Mouse (Mus musculus) urinary bladder, postnatal 10 days (tissue): Measurements from ENCODE around the gene Hagh.

Experiments
- DNase-seq: peaks from one replicate; pipeline ENCODE4 v3.0.0; 2022; ENCODE audit warnings: low spot score

Hagh gene

GRCm38 (mm10) chr17:24886134-24886931, 46.4 kb downstream of the Hagh start, which contains the start of the genes Nubp2 and Spsb3:
Gene Nubp2, minus strand, starts transcription at chr17:24886349.
Gene Spsb3, plus strand, starts transcription at chr17:24886643.
- DNase-seq, result peak; percentile 93

- DNase-seq, result no peak
Observed at GRCm38 (mm10) chr17:24886932-24887271, 47.0 kb downstream of the Hagh start.

GRCm38 (mm10) chr17:24887291-24888080, 47.5 kb downstream of the Hagh start:
- no peak for DNase-seq

- DNase-seq, result no peak
Observed at GRCm38 (mm10) chr17:24888862-24889261, 48.9 kb downstream of the Hagh start.

GRCm38 (mm10) chr17:24890151-24891092, 50.5 kb downstream of the Hagh start:
- no peak for DNase-seq

GRCm38 (mm10) chr17:24891321-24891720, 51.4 kb downstream of the Hagh start:
- DNase-seq, result no peak

GRCm38 (mm10) chr17:24892785-24893184, 52.8 kb downstream of the Hagh start:
- DNase-seq, result no peak

GRCm38 (mm10) chr17:24893276-24893675, 53.3 kb downstream of the Hagh start:
- DNase-seq, result no peak

- DNase-seq, result no peak
Observed at GRCm38 (mm10) chr17:24894061-24894994, 54.4 kb downstream of the Hagh start.

GRCm38 (mm10) chr17:24894995-24895547, 55.1 kb downstream of the Hagh start, which contains the start of the genes Eme2 and Mrps34:
Gene Eme2, minus strand, starts transcription at chr17:24895087.
Gene Mrps34, plus strand, starts transcription at chr17:24895116.
- no peak for DNase-seq

- DNase-seq, result no peak
Observed at GRCm38 (mm10) chr17:24895571-24896240, 55.8 kb downstream of the Hagh start.

GRCm38 (mm10) chr17:24896241-24896992, 56.5 kb downstream of the Hagh start, which contains the start of gene Nme3:
Gene Nme3, plus strand, starts transcription at chr17:24896500.
- no peak for DNase-seq

GRCm38 (mm10) chr17:24896993-24897269, 57.0 kb downstream of the Hagh start:
- DNase-seq, result no peak

- no peak for DNase-seq
Observed at GRCm38 (mm10) chr17:24897600-24897999, 57.7 kb downstream of the Hagh start.

GRCm38 (mm10) chr17:24898041-24898854, 58.3 kb downstream of the Hagh start:
- no peak for DNase-seq

- DNase-seq, result no peak
Observed at GRCm38 (mm10) chr17:24899153-24899552, 59.2 kb downstream of the Hagh start.

- DNase-seq, result no peak
Observed at GRCm38 (mm10) chr17:24900014-24900413, 60.1 kb downstream of the Hagh start.

- DNase-seq, result no peak
Observed at GRCm38 (mm10) chr17:24902124-24902523, 62.2 kb downstream of the Hagh start.
